Mouse (Mus musculus) brain, embryonic 14.5 days (tissue): ENCODE data around the gene Tfcp2.
"Not testable (repeated sequence)": the region's sequence is repeated elsewhere in the genome, so short reads cannot be mapped to it uniquely, and the experiment has no call there.

ENCODE experiments used
- CTCF ChIP-seq: fragments of 200-500 bp; IDR thresholded peaks from 2 replicates; pipeline ENCODE4 v1.5.1; 2012; ENCODE audit warnings: inconsistent platforms, mild to moderate bottlenecking, moderate library complexity, borderline replicate concordance; ENCODE audit not compliant: insufficient read depth, insufficient read length; ENCODE audit errors: extremely low read depth
- POLR2A ChIP-seq: fragments of 200-500 bp; IDR thresholded peaks from 2 replicates; pipeline ENCODE4 v1.6.1; 2012; ENCODE audit warnings: mild to moderate bottlenecking, inconsistent platforms, borderline replicate concordance; ENCODE audit not compliant: poor library complexity, insufficient read depth, insufficient read length, severe bottlenecking; ENCODE audit errors: extremely low read depth

- TF ChIP-seq POLR2A, CTCF: not testable (repeated sequence)
Observed at GRCm38 (mm10) chr15:100499506-100499905, 52.3 kb downstream of the Tfcp2 start.
